Mouse (Mus musculus): ENCODE measurements at regions not wholly inside any gene's neighbourhood (a gene's known extent, or its start where the extent isn't known, plus 50 kb on each side); places are given as distances from the start of the nearest gene placed in this dataset.

GRCm38 (mm10) chr13:29086854-29087253, 133.3 kb upstream of the Sox4 start:
- H3K27me3 ChIP-seq (ENCODE audit: control insufficient read depth, insufficient read depth, insufficient read length), result no peaks in the 10 kb centered on the region
- H3ac ChIP-seq (ENCODE audit: control insufficient read depth, insufficient read length), result no peak overlapping the region
- no peaks in the 10 kb centered on the region for H3K36me3 ChIP-seq (ENCODE audit: control insufficient read depth, insufficient read depth)
- TF ChIP-seq MYOD1 (IDR thresholded peaks at IDR 0.05; ENCODE audit: control insufficient read depth in 1 of 3, insufficient read length in 2 of 3, low read depth in 2 of 3), result no peak
- TF ChIP-seq E2F4 (IDR thresholded peaks at IDR 0.05; ENCODE audit: insufficient read depth), result no peak
- no peak for TF ChIP-seq SRF (IDR thresholded peaks at IDR 0.05; ENCODE audit: control insufficient read depth, insufficient read length, low read depth)
- no peak for TF ChIP-seq CEBPB (IDR thresholded peaks at IDR 0.05; ENCODE audit: insufficient read depth, poor library complexity, severe bottlenecking)
- no peak for TF ChIP-seq TCF12 (IDR thresholded peaks at IDR 0.05; ENCODE audit: insufficient read depth, poor library complexity, severe bottlenecking)
- no peak for TF ChIP-seq MAX (IDR thresholded peaks at IDR 0.05; ENCODE audit: low read depth)
- TF ChIP-seq POLR2A (IDR thresholded peaks at IDR 0.05; ENCODE audit: insufficient read length, low read depth), result no peak
- TF ChIP-seq USF1 (IDR thresholded peaks at IDR 0.05; ENCODE audit: low read depth), result no peak
- no peak for TF ChIP-seq TCF3 (IDR thresholded peaks at IDR 0.05; ENCODE audit: insufficient read length, low read depth)
- TF ChIP-seq REST (IDR thresholded peaks at IDR 0.05; ENCODE audit: insufficient read depth, insufficient read length), result no peak
- no peak for TF ChIP-seq MYOG (IDR thresholded peaks at IDR 0.05; ENCODE audit: control insufficient read depth in 1 of 3, insufficient read depth in 1 of 3, insufficient read length in 2 of 3, low read depth in 2 of 3)
- no peak for TF ChIP-seq POLR2AphosphoS2 (IDR thresholded peaks at IDR 0.05; ENCODE audit: insufficient read length, low read depth)
- no peaks in the 10 kb centered on the region for H3K79me2 ChIP-seq (ENCODE audit: control insufficient read depth, insufficient read depth)
- H3K4me3 ChIP-seq, result no peak overlapping the region
- H3K4me2 ChIP-seq (ENCODE audit: low read depth), result no peak overlapping the region

DNA sequence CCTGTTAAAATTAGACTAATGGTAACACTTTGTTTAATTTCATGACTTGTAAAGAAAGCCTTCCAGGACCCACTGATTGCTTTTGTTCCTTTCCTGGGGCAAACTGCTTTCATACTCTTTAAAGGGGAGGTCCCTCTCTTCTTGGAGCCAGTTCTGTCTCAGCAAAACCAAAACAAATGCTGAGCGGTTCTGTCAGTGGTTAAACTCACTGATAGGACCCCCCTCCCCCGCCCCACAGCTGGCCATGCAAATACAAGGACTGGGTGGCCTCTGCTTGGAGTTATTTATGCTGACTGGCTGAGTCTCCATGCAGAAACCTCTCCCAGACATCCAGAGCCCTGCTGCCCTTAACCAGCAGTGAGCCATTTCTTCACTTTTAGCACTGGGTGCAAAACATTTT, 127.6 kb upstream of the Sox4 start:
- Histone ChIP-seq H3K4me3 (no peak overlapping the region), H3K79me2 (ENCODE audit: control insufficient read depth, insufficient read depth) (no peaks in the 10 kb centered on the region), H3K4me2 (ENCODE audit: low read depth) (no peak overlapping the region), H3K36me3 (ENCODE audit: control insufficient read depth, insufficient read depth) (no peaks in the 10 kb centered on the region), H3K27me3 (ENCODE audit: control insufficient read depth, insufficient read depth, insufficient read length) (no peaks in the 10 kb centered on the region), H3ac (ENCODE audit: control insufficient read depth, insufficient read length) (no peak overlapping the region)
- no peak for TF ChIP-seq TCF3 (IDR thresholded peaks at IDR 0.05; ENCODE audit: insufficient read length, low read depth)
- no peak for TF ChIP-seq USF1 (IDR thresholded peaks at IDR 0.05; ENCODE audit: low read depth)
- TF ChIP-seq SRF (IDR thresholded peaks at IDR 0.05; ENCODE audit: control insufficient read depth, insufficient read length, low read depth), result no peak
- TF ChIP-seq REST (IDR thresholded peaks at IDR 0.05; ENCODE audit: insufficient read depth, insufficient read length), result no peak
- no peak for TF ChIP-seq MAX (IDR thresholded peaks at IDR 0.05; ENCODE audit: low read depth)
- no peak for TF ChIP-seq MYOD1 (IDR thresholded peaks at IDR 0.05; ENCODE audit: control insufficient read depth in 1 of 3, insufficient read length in 2 of 3, low read depth in 2 of 3)
- no peak for TF ChIP-seq E2F4 (IDR thresholded peaks at IDR 0.05; ENCODE audit: insufficient read depth)
- no peak for TF ChIP-seq MYOG (IDR thresholded peaks at IDR 0.05; ENCODE audit: control insufficient read depth in 1 of 3, insufficient read depth in 1 of 3, insufficient read length in 2 of 3, low read depth in 2 of 3)
- no peak for TF ChIP-seq CEBPB (IDR thresholded peaks at IDR 0.05; ENCODE audit: insufficient read depth, poor library complexity, severe bottlenecking)
- no peak for TF ChIP-seq TCF12 (IDR thresholded peaks at IDR 0.05; ENCODE audit: insufficient read depth, poor library complexity, severe bottlenecking)
- TF ChIP-seq POLR2A (IDR thresholded peaks at IDR 0.05; ENCODE audit: insufficient read length, low read depth), result no peak
- no peak for TF ChIP-seq POLR2AphosphoS2 (IDR thresholded peaks at IDR 0.05; ENCODE audit: insufficient read length, low read depth)

DNA sequence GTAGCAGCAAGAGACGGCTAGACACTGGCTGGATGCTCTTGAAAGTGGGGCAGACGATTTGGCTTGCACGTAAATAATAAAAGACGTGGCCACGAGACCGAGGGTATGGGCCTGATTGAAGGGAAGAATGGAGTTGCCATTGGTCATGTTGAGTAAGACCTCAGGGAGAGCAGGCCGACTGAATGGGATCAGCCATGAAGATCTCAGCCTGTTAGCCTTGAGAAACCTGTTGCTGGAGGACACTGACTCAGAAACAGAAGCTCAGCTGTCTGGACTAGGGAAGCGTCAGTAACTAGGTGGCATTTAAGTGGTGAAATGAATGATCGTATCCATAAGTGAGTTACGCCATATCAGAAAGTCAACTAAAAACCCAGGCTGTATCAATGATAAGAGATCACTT, 126.3 kb upstream of the Sox4 start:
- Histone ChIP-seq H3K27me3 (ENCODE audit: control insufficient read depth, insufficient read depth, insufficient read length) (no peaks in the 10 kb centered on the region), H3K4me3 (no peak overlapping the region), H3K36me3 (ENCODE audit: control insufficient read depth, insufficient read depth) (no peaks in the 10 kb centered on the region), H3K4me2 (ENCODE audit: low read depth) (no peak overlapping the region), H3K79me2 (ENCODE audit: control insufficient read depth, insufficient read depth) (no peaks in the 10 kb centered on the region), H3ac (ENCODE audit: control insufficient read depth, insufficient read length) (no peak overlapping the region)
- TF ChIP-seq MYOD1 (IDR thresholded peaks at IDR 0.05; ENCODE audit: control insufficient read depth in 1 of 3, insufficient read length in 2 of 3, low read depth in 2 of 3) (no peak), E2F4 (IDR thresholded peaks at IDR 0.05; ENCODE audit: insufficient read depth) (no peak), REST (IDR thresholded peaks at IDR 0.05; ENCODE audit: insufficient read depth, insufficient read length) (no peak), SRF (IDR thresholded peaks at IDR 0.05; ENCODE audit: control insufficient read depth, insufficient read length, low read depth) (no peak), USF1 (IDR thresholded peaks at IDR 0.05; ENCODE audit: low read depth) (no peak)

DNA sequence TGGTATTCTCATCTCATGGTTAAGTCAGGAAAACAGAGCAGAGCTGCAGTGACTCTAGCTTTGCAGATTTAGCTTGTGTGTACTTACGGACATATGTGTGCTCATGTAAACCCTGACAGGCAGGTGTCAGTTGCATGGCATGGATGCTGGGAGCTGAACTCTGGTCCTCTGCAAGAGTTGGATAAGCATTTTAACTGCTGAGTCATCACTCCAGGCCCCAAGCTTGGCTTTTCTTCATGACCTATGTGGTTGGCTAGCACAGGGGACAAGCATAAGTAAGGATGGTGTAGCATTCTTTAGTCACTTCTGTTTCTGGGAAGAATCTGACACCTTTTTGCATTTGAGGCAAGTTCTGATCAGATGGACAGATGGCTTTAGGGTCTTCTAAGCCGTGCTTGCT, 120.1 kb upstream of the Sox4 start:
- no peaks in the 10 kb centered on the region for H3K79me2 ChIP-seq (ENCODE audit: control insufficient read depth, insufficient read depth)
- H3K4me2 ChIP-seq (ENCODE audit: low read depth), result no peak overlapping the region
- H3ac ChIP-seq (ENCODE audit: control insufficient read depth, insufficient read length), result no peak overlapping the region
- no peaks in the 10 kb centered on the region for H3K27me3 ChIP-seq (ENCODE audit: control insufficient read depth, insufficient read depth, insufficient read length)
- no peak for TF ChIP-seq MYOG (IDR thresholded peaks at IDR 0.05; ENCODE audit: control insufficient read depth in 1 of 3, insufficient read depth in 1 of 3, insufficient read length in 2 of 3, low read depth in 2 of 3)
- no peak for TF ChIP-seq TCF12 (IDR thresholded peaks at IDR 0.05; ENCODE audit: insufficient read depth, poor library complexity, severe bottlenecking)
- no peak for TF ChIP-seq TCF3 (IDR thresholded peaks at IDR 0.05; ENCODE audit: insufficient read length, low read depth)
- no peak for TF ChIP-seq POLR2AphosphoS2 (IDR thresholded peaks at IDR 0.05; ENCODE audit: insufficient read length, low read depth)
- TF ChIP-seq MAX (IDR thresholded peaks at IDR 0.05; ENCODE audit: low read depth), result no peak
- no peak for TF ChIP-seq CEBPB (IDR thresholded peaks at IDR 0.05; ENCODE audit: insufficient read depth, poor library complexity, severe bottlenecking)
- no peak for TF ChIP-seq E2F4 (IDR thresholded peaks at IDR 0.05; ENCODE audit: insufficient read depth)
- no peak for TF ChIP-seq POLR2A (IDR thresholded peaks at IDR 0.05; ENCODE audit: insufficient read length, low read depth)
- TF ChIP-seq MYOD1 (IDR thresholded peaks at IDR 0.05; ENCODE audit: control insufficient read depth in 1 of 3, insufficient read length in 2 of 3, low read depth in 2 of 3), result no peak
- TF ChIP-seq USF1 (IDR thresholded peaks at IDR 0.05; ENCODE audit: low read depth), result no peak
- no peak for TF ChIP-seq REST (IDR thresholded peaks at IDR 0.05; ENCODE audit: insufficient read depth, insufficient read length)
- no peak for TF ChIP-seq SRF (IDR thresholded peaks at IDR 0.05; ENCODE audit: control insufficient read depth, insufficient read length, low read depth)
- no peak overlapping the region for H3K4me3 ChIP-seq
- no peaks in the 10 kb centered on the region for H3K36me3 ChIP-seq (ENCODE audit: control insufficient read depth, insufficient read depth)

DNA sequence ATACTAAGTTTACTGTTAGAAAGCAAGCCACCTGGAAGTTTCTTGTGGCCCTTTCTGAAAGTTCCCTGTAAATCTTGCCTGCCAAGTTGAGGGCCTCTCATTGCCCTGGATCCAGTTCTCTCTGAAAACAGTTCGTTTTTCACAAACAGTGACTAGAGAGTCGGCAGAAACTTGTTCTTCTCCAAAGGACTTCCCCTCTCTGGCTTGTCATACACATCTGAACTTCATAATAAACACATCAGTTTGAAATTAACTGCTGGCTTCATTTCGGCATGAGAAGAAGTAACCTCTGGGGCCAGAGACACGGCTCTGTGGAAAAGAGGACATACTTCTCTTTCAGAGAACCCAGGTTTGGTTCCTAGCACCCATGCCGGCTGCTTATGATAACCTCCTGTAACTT, 110.4 kb upstream of the Sox4 start:
- Histone ChIP-seq H3K27me3 (ENCODE audit: control insufficient read depth, insufficient read depth, insufficient read length) (no peaks in the 10 kb centered on the region), H3ac (ENCODE audit: control insufficient read depth, insufficient read length) (no peak overlapping the region), H3K4me2 (ENCODE audit: low read depth) (no peak overlapping the region), H3K4me3 (no peak overlapping the region), H3K36me3 (ENCODE audit: control insufficient read depth, insufficient read depth) (no peaks in the 10 kb centered on the region), H3K79me2 (ENCODE audit: control insufficient read depth, insufficient read depth) (no peaks in the 10 kb centered on the region)
- TF ChIP-seq REST (IDR thresholded peaks at IDR 0.05; ENCODE audit: insufficient read depth, insufficient read length), result no peak
- TF ChIP-seq CEBPB (IDR thresholded peaks at IDR 0.05; ENCODE audit: insufficient read depth, poor library complexity, severe bottlenecking), result no peak
- TF ChIP-seq POLR2AphosphoS2 (IDR thresholded peaks at IDR 0.05; ENCODE audit: insufficient read length, low read depth), result no peak
- TF ChIP-seq E2F4 (IDR thresholded peaks at IDR 0.05; ENCODE audit: insufficient read depth), result no peak
- no peak for TF ChIP-seq TCF12 (IDR thresholded peaks at IDR 0.05; ENCODE audit: insufficient read depth, poor library complexity, severe bottlenecking)
- no peak for TF ChIP-seq TCF3 (IDR thresholded peaks at IDR 0.05; ENCODE audit: insufficient read length, low read depth)
- TF ChIP-seq SRF (IDR thresholded peaks at IDR 0.05; ENCODE audit: control insufficient read depth, insufficient read length, low read depth), result no peak
- TF ChIP-seq USF1 (IDR thresholded peaks at IDR 0.05; ENCODE audit: low read depth), result no peak
- TF ChIP-seq MYOG (IDR thresholded peaks at IDR 0.05; ENCODE audit: control insufficient read depth in 1 of 3, insufficient read depth in 1 of 3, insufficient read length in 2 of 3, low read depth in 2 of 3), result no peak
- TF ChIP-seq MAX (IDR thresholded peaks at IDR 0.05; ENCODE audit: low read depth), result no peak
- TF ChIP-seq POLR2A (IDR thresholded peaks at IDR 0.05; ENCODE audit: insufficient read length, low read depth), result no peak
- no peak for TF ChIP-seq MYOD1 (IDR thresholded peaks at IDR 0.05; ENCODE audit: control insufficient read depth in 1 of 3, insufficient read length in 2 of 3, low read depth in 2 of 3)
